Mouse (Mus musculus) spleen, adult 2 months (tissue): Measurements from ENCODE around the gene F11r.

Experiments used
- CTCF ChIP-seq: fragments of 200-500 bp; IDR thresholded peaks from 2 replicates; pipeline ENCODE4 v1.5.1; 2011; ENCODE audit warnings: mild to moderate bottlenecking, inconsistent platforms; ENCODE audit not compliant: insufficient read depth, insufficient read length, insufficient replicate concordance; ENCODE audit errors: extremely low read depth
- POLR2A ChIP-seq: fragments of 200-500 bp; IDR thresholded peaks from 2 replicates; pipeline ENCODE4 v1.6.1; 2011; ENCODE audit warnings: low read depth, low read length, inconsistent platforms

DNA sequence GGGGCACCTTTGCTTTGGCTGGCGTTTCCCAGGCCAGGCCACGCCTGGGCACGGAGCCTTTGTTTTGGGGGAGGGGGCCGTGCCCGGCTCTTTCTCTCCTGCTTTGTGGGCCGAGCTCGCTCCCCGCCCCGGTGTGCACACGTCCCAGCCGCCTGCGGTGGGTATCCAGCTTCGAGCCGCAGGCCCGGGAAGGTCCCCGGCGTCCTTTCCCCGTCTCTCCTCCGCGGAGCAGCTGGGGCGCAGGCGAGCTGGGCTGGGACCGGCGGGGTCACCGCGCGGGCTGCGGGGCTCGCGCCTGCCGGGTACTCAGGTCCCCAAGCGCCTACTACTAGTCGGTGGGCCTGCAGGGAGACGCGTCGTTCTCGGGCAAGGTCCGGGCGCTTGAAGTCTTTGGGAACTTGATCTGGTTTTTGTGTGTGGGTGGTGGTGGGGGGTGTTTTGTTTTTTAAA lies 25.8 kb upstream of the F11r start:
- TF ChIP-seq POLR2A (no peak), CTCF (no peak)
